Mouse (Mus musculus) testis, adult 2 months (tissue): ENCODE measurements around the gene Rbm24.

Experiments used
- CTCF ChIP-seq: fragments of 200-500 bp; IDR thresholded peaks from 2 replicates; pipeline ENCODE4 v1.5.1; 2012; ENCODE audit warnings: low read depth, mild to moderate bottlenecking, inconsistent platforms, low read length, moderate library complexity; ENCODE audit not compliant: control insufficient read depth, insufficient read depth, insufficient replicate concordance
- POLR2A ChIP-seq: fragments of 200-500 bp; IDR thresholded peaks from 2 replicates; pipeline ENCODE4 v1.6.1; 2012; ENCODE audit warnings: low read depth, mild to moderate bottlenecking, inconsistent platforms, low read length, moderate library complexity; ENCODE audit not compliant: control insufficient read depth

GRCm38 (mm10) chr13:46416021-46416420 lies 2.2 kb upstream of the Rbm24 start:
- TF ChIP-seq CTCF (no peak), POLR2A (no peak)
